Mouse (Mus musculus): ENCODE data around the gene Astn2.

- TF ChIP-seq EP300 (IDR thresholded peaks at IDR 0.05; ENCODE audit: low read depth in 1 of 2, low read length in 2 of 2) (no peak), CHD2 (IDR thresholded peaks at IDR 0.05; ENCODE audit: low read length) (no peak), POLR2AphosphoS2 (IDR thresholded peaks at IDR 0.05; ENCODE audit: low read length) (no peak), CTCF (IDR thresholded peaks at IDR 0.05 in 2 of 3, conservative IDR thresholded peaks at IDR 0.05 in 1 of 3; ENCODE audit: control insufficient read depth in 1 of 3, insufficient read depth in 1 of 3, low read depth in 2 of 3, low read length in 3 of 3, poor library complexity in 1 of 3, severe bottlenecking in 1 of 3) (no peak), MYB (IDR thresholded peaks at IDR 0.05; ENCODE audit: low read depth, low read length) (no peak), ZNF384 (IDR thresholded peaks at IDR 0.05; ENCODE audit: low read depth, low read length) (no peak), JUND (IDR thresholded peaks at IDR 0.05; ENCODE audit: low read depth, low read length) (no peak), POLR2A (IDR thresholded peaks at IDR 0.05; ENCODE audit: control insufficient read depth in 1 of 2, insufficient read depth in 1 of 2, low read depth in 1 of 2, low read length in 2 of 2, poor library complexity in 1 of 2) (no peak), MAFK (IDR thresholded peaks at IDR 0.05; ENCODE audit: borderline replicate concordance, low read depth, low read length) (no peak), MAZ (IDR thresholded peaks at IDR 0.05; ENCODE audit: low read depth, low read length) (no peak), RCOR1 (IDR thresholded peaks at IDR 0.05; ENCODE audit: low read depth, low read length) (no peak), TAL1 (IDR thresholded peaks at IDR 0.05; ENCODE audit: low read length) (no peak), ZKSCAN1 (IDR thresholded peaks at IDR 0.05; ENCODE audit: low read depth, low read length) (no peak)
These were observed 573.9 kb downstream of the Astn2 start for GRCm38 (mm10) chr4:65830495-65830894.

All from MEL (cell line).